Mouse (Mus musculus) liver, postnatal 0 days (tissue): ENCODE measurements around the gene Gm20425.

Experiments used
- CTCF ChIP-seq: sonication (generic); IDR thresholded peaks from 2 replicates; pipeline ENCODE4 v1.5.1; 2016; ENCODE audit warnings: antibody characterized with exemption, low read depth
- EP300 ChIP-seq: IDR thresholded peaks from 2 replicates; pipeline ENCODE4 v1.6.1; 2016; ENCODE audit warnings: antibody characterized with exemption, low read depth, mild to moderate bottlenecking

- TF ChIP-seq CTCF (no peak), EP300 (no peak)
These were observed 2.3 kb downstream of the Gm20425 start for GRCm38 (mm10) chr9:103227760-103228159.
